Mouse (Mus musculus): ENCODE measurements around the gene Eif1. TPM values are rescaled to one million over a fixed set of nuclear protein-coding genes. Genes with fewer than 3 reads are reported as not detected.
"Not testable (repeated sequence)": the region's sequence is repeated elsewhere in the genome, so short reads cannot be mapped to it uniquely, and the experiment has no call there.

Eif1 gene
- polyA plus RNA-seq, 2 experiments, result 191 to 1,798 TPM

DNA sequence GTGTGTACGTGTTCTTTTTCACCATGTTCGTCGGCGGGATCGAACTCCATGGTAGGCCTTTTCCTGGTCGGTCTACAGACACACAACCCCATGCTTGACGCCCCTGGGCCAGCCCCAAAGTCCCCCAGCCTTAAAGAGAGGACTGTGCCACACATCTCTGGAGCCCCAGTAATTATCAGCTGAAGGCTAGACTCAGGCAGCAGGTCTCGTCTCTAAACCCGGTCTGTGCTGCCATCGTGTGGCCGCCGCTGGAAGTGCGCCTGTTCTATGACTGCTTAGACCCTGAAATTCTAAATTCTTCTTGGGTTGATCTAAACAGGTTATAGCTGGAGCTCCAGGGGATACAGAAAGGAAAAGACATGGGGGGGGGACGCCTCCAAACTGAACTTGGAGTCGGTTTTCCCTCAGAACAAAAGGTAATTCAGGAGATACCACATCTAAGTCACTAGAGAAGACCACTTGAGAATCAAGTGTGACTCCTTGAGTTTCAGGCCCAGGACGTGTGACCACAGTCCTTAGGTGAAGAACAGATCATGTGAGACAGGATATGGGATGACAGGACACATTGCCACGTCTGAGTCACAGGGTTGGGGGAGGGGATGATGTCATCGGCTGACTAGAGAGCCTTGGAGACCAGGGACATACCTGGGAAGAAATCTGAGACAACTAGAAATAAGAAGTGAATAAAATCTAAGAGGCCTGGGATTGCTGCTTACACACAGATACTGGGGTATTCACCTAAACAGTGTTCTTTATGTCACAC is 21.2 kb upstream of the Eif1 start:
- no peak overlapping the region for H3K27ac ChIP-seq
- peak overlapping the region; percentile 45 for H3K4me2 ChIP-seq (ENCODE audit: low read depth)
- peak in 1 of 3 experiments; percentile 45 for DNase-seq (ENCODE audit: low read depth in 3 of 3, low spot score in 3 of 3)
- no peaks in the 10 kb centered on the region for H3K9me3 ChIP-seq (ENCODE audit: control insufficient read depth, low read length)
- H3K4me1 ChIP-seq (replicated peaks; ENCODE audit: control insufficient read depth in 2 of 2, insufficient read depth in 2 of 2, low read length in 1 of 2), result peaks cover 0 to 3% of the 10 kb centered on the region in 2 experiments; a peak in 2 of 4 replicates
- H3K27me3 ChIP-seq (ENCODE audit: control insufficient read depth, insufficient read depth, low read length), result no peaks in the 10 kb centered on the region
- ATAC-seq (ENCODE audit: insufficient read depth), result peak; percentile 42; the same call in 1 of the 2 replicates
- H3K36me3 ChIP-seq (replicated peaks; ENCODE audit: control insufficient read depth, insufficient read depth, low read depth), result no peaks in the 10 kb centered on the region
- 16% methylated on average over 18 of the region's 18 CpGs for WGBS (ENCODE audit: insufficient replicate concordance)
- no peak overlapping the region for H3K4me3 ChIP-seq (ENCODE audit: insufficient read depth in 1 of 2, low read depth in 2 of 2, low read length in 2 of 2)
- H3K9ac ChIP-seq (replicated peaks), result no peak overlapping the region
- TF ChIP-seq CTCF (IDR thresholded peaks at IDR 0.05; ENCODE audit: low read depth) (peak; percentile 95), EP300 (IDR thresholded peaks at IDR 0.05; ENCODE audit: low read depth) (no peak)

GRCm38 (mm10) chr11:100300293-100300692 is 19.4 kb upstream of the Eif1 start:
- no peaks in the 10 kb centered on the region for H3K9me3 ChIP-seq (ENCODE audit: control insufficient read depth, low read length)
- H3K4me2 ChIP-seq (ENCODE audit: low read depth), result no peak overlapping the region
- 2% methylated on average over 5 of the region's 5 CpGs for WGBS (ENCODE audit: insufficient replicate concordance)
- H3K36me3 ChIP-seq (replicated peaks; ENCODE audit: control insufficient read depth, insufficient read depth, low read depth), result no peaks in the 10 kb centered on the region
- H3K27me3 ChIP-seq (ENCODE audit: control insufficient read depth, insufficient read depth, low read length), result no peaks in the 10 kb centered on the region
- ATAC-seq (ENCODE audit: insufficient read depth) (no peak), DNase-seq (ENCODE audit: low read depth in 3 of 3, low spot score in 3 of 3) (no peak)
- H3K4me3 ChIP-seq (ENCODE audit: insufficient read depth in 1 of 2, low read depth in 2 of 2, low read length in 2 of 2), result no peak overlapping the region
- peak; percentile 96 for TF ChIP-seq CTCF (IDR thresholded peaks at IDR 0.05; ENCODE audit: low read depth)
- no peak for TF ChIP-seq EP300 (IDR thresholded peaks at IDR 0.05; ENCODE audit: low read depth)
- H3K9ac ChIP-seq (replicated peaks), result no peak overlapping the region
- H3K4me1 ChIP-seq (replicated peaks; ENCODE audit: control insufficient read depth in 2 of 2, insufficient read depth in 2 of 2, low read length in 1 of 2), result peaks cover 0 to 3% of the 10 kb centered on the region in 2 experiments; a peak in 2 of 4 replicates
- no peak overlapping the region for H3K27ac ChIP-seq

GRCm38 (mm10) chr11:100301292-100301691 is 18.4 kb upstream of the Eif1 start:
- 28% methylated on average over 5 of the region's 5 CpGs for WGBS (ENCODE audit: insufficient replicate concordance)
- Histone ChIP-seq H3K9ac (replicated peaks) (no peak overlapping the region), H3K9me3 (ENCODE audit: control insufficient read depth, low read length) (no peaks in the 10 kb centered on the region), H3K4me3 (ENCODE audit: insufficient read depth in 1 of 2, low read depth in 2 of 2, low read length in 2 of 2) (no peak overlapping the region), H3K4me2 (ENCODE audit: low read depth) (no peak overlapping the region), H3K4me1 (replicated peaks; ENCODE audit: control insufficient read depth in 2 of 2, insufficient read depth in 2 of 2, low read length in 1 of 2) (peaks cover 0 to 3% of the 10 kb centered on the region in 2 experiments; a peak in 2 of 4 replicates), H3K27me3 (ENCODE audit: control insufficient read depth, insufficient read depth, low read length) (no peaks in the 10 kb centered on the region), H3K36me3 (replicated peaks; ENCODE audit: control insufficient read depth, insufficient read depth, low read depth) (no peaks in the 10 kb centered on the region), H3K27ac (no peak overlapping the region)
- TF ChIP-seq EP300 (IDR thresholded peaks at IDR 0.05; ENCODE audit: low read depth), result no peak
- TF ChIP-seq CTCF (IDR thresholded peaks at IDR 0.05; ENCODE audit: low read depth), result no peak
- ATAC-seq (ENCODE audit: insufficient read depth), result no peak
- DNase-seq (ENCODE audit: low read depth in 3 of 3, low spot score in 3 of 3), result no peak

- Histone ChIP-seq H3K36me3 (replicated peaks; ENCODE audit: control insufficient read depth, insufficient read depth, low read depth) (no peaks in the 10 kb centered on the region), H3K27me3 (ENCODE audit: control insufficient read depth, insufficient read depth, low read length) (no peaks in the 10 kb centered on the region), H3K9ac (replicated peaks) (no peak overlapping the region), H3K4me1 (replicated peaks; ENCODE audit: control insufficient read depth in 2 of 2, insufficient read depth in 2 of 2, low read length in 1 of 2) (no peaks in the 10 kb centered on the region), H3K4me2 (ENCODE audit: low read depth) (no peak overlapping the region), H3K4me3 (ENCODE audit: insufficient read depth in 1 of 2, low read depth in 2 of 2, low read length in 2 of 2) (no peak overlapping the region), H3K9me3 (ENCODE audit: control insufficient read depth, low read length) (no peaks in the 10 kb centered on the region), H3K27ac (no peak overlapping the region)
- TF ChIP-seq EP300 (IDR thresholded peaks at IDR 0.05; ENCODE audit: low read depth) (no peak), CTCF (IDR thresholded peaks at IDR 0.05; ENCODE audit: low read depth) (no peak)
- 68% methylated on average over 5 of the region's 5 CpGs for WGBS (ENCODE audit: insufficient replicate concordance)
- DNase-seq (ENCODE audit: low read depth in 3 of 3, low spot score in 3 of 3) (no peak), ATAC-seq (ENCODE audit: insufficient read depth) (no peak)
Measured at GRCm38 (mm10) chr11:100307900-100308299, 11.8 kb upstream of the Eif1 start.

DNA sequence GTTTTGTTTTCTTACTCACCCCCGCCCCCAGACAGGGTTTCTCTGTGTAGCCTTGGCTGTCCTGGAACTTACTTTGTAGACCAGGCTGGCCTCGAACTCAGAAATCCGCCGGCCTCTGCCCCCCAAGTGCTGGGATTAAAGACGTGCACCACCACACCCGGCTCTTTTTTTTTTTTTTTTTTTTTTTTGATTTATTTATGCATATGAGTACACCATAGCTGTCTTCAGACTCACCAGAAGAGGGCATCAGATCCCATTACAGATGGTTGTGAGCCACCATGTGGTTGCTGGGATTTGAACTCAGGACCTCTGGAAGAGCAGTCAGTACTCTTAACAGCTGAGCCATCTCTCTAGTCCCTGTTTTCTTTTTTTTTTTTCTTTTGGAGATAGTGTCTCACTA is 11.0 kb upstream of the Eif1 start:
- WGBS (ENCODE audit: insufficient replicate concordance), result 65% methylated on average over 6 of the region's 6 CpGs
- not testable (repeated sequence) for DNase-seq (ENCODE audit: low read depth in 3 of 3, low spot score in 3 of 3); ATAC-seq (ENCODE audit: insufficient read depth)

More for the DNA sequence above, 11.0 kb upstream of the Eif1 start:
- H3K9me3 ChIP-seq (ENCODE audit: control insufficient read depth, low read length); H3K4me2 ChIP-seq (ENCODE audit: low read depth); H3K36me3 ChIP-seq (replicated peaks; ENCODE audit: control insufficient read depth, insufficient read depth, low read depth); H3K4me3 ChIP-seq (ENCODE audit: insufficient read depth in 1 of 2, low read depth in 2 of 2, low read length in 2 of 2); H3K9ac ChIP-seq (replicated peaks); H3K27ac ChIP-seq; H3K4me1 ChIP-seq (replicated peaks; ENCODE audit: control insufficient read depth in 2 of 2, insufficient read depth in 2 of 2, low read length in 1 of 2); H3K27me3 ChIP-seq (ENCODE audit: control insufficient read depth, insufficient read depth, low read length): not testable (repeated sequence)

Measured in liver, embryonic 14.5 days (tissue).